Mouse (Mus musculus) heart, postnatal 0 days (tissue): ENCODE measurements around the gene Ccn2. TPM values are rescaled to one million over a fixed set of nuclear protein-coding genes. Genes with fewer than 3 reads are reported as not detected.

ENCODE experiments used
- ATAC-seq: fragments of 200-750 bp; cut with Nextera tagmentation; 2 replicates; pipeline ENCODE4 v1.8.0; 2017; ENCODE audit warnings: low read depth, moderate number of reproducible peaks, moderate library complexity; ENCODE audit not compliant: insufficient read depth
- DNase-seq: peaks from one replicate; pipeline ENCODE4 v3.0.0-alpha.2; 2016; ENCODE audit warnings: low spot score
- H3K27ac ChIP-seq: fragments of 300-500 bp; sonication (generic); 2 replicates; pipeline ENCODE4 v1.5.1; 2014; ENCODE audit warnings: low read depth, mild to moderate bottlenecking
- H3K27me3 ChIP-seq: fragments of 300-500 bp; sonication (generic); 2 replicates; pipeline ENCODE4 v1.6.1; 2014; ENCODE audit warnings: low read length, mixed read lengths; ENCODE audit not compliant: control insufficient read depth, insufficient read depth
- H3K36me3 ChIP-seq: fragments of 300-500 bp; sonication (generic); replicated peaks from 2 replicates; pipeline ENCODE4 v1.6.1; 2014; ENCODE audit warnings: low read length, mixed read lengths; ENCODE audit not compliant: control insufficient read depth, insufficient read depth
- H3K4me1 ChIP-seq: fragments of 300-500 bp; sonication (generic); 2 replicates; pipeline ENCODE4 v1.6.1; 2014; ENCODE audit warnings: antibody characterized with exemption; ENCODE audit not compliant: control insufficient read depth, insufficient read depth
- H3K4me2 ChIP-seq: fragments of 300-500 bp; sonication (generic); 2 replicates; pipeline ENCODE4 v1.6.1; 2014; ENCODE audit warnings: low read depth, mild to moderate bottlenecking, low read length, moderate library complexity
- H3K4me3 ChIP-seq: fragments of 300-500 bp; sonication (generic); 2 replicates; pipeline ENCODE4 v1.5.1; 2014; ENCODE audit warnings: low read depth, low read length
- H3K9ac ChIP-seq: fragments of 300-500 bp; sonication (generic); replicated peaks from 2 replicates; pipeline ENCODE4 v1.6.1; 2014; ENCODE audit warnings: low read depth, low read length, mixed read lengths
- H3K9me3 ChIP-seq: fragments of 300-500 bp; sonication (generic); replicated peaks from 2 replicates; pipeline ENCODE4 v1.6.1; 2016; ENCODE audit warnings: low read length; ENCODE audit not compliant: control insufficient read depth
- CTCF ChIP-seq: IDR thresholded peaks from 2 replicates; pipeline ENCODE4 v1.5.1; 2016; ENCODE audit warnings: antibody characterized with exemption, control low read depth, low read depth
- EP300 ChIP-seq: IDR thresholded peaks from 2 replicates; pipeline ENCODE4 v1.6.1; 2016; ENCODE audit warnings: antibody characterized with exemption, low read depth
- WGBS: fragments of 180-500 bp; shearing (Covaris S2); extraction: QIAGEN DNeasy Blood & Tissue Kit; methylation state at CpG from one replicate; pipeline ENCODE4 v1.1.7; 2014; 5-methylcytosine and 5-hydroxymethylcytosine counted together
- polyA plus RNA-seq: library from polyadenylated mRNA; unstranded; fragments of >200 nt; fragmentation: Nextera tagmentation; extraction: Ambion mirVana; gene quantifications from 2 replicates; pipeline ENCODE4 v1.2.1, GENCODE M21; 2015
- total RNA-seq: library from RNA; depleted of rRNA; stranded (reverse); fragments of >200 nt; gene quantifications from 2 replicates; pipeline ENCODE4 v1.2.3, GENCODE M21; 2014; ENCODE audit warnings: low replicate concordance

The Ccn2 gene
- total and polyA plus RNA-seq, 2 experiments from 2014 or later = 24.4 to 265 TPM

GRCm38 (mm10) chr10:24590546-24590945 is 4.7 kb upstream of the Ccn2 start:
- no peaks in the 10 kb centered on the region for H3K9me3 ChIP-seq
- no peak overlapping the region for H3K4me2 ChIP-seq
- TF ChIP-seq CTCF (no peak), EP300 (no peak)
- H3K36me3 ChIP-seq = no peaks in the 10 kb centered on the region
- H3K4me1 ChIP-seq = peaks cover 25% of the 10 kb centered on the region
- no peaks in the 10 kb centered on the region for H3K27me3 ChIP-seq
- H3K9ac ChIP-seq = no peak overlapping the region
- DNase-seq (no peak), ATAC-seq (no peak)
- WGBS = 90% methylated on average over 4 of the region's 4 CpGs
- no peak overlapping the region for H3K4me3 ChIP-seq
- no peak overlapping the region for H3K27ac ChIP-seq

- Histone ChIP-seq H3K4me1 (peaks cover 25% of the 10 kb centered on the region), H3K27me3 (no peaks in the 10 kb centered on the region), H3K9ac (no peak overlapping the region), H3K9me3 (no peaks in the 10 kb centered on the region), H3K4me3 (no peak overlapping the region), H3K4me2 (no peak overlapping the region), H3K36me3 (no peaks in the 10 kb centered on the region), H3K27ac (peak overlapping the region; percentile 26; the same call in 1 of the 2 replicates)
- DNase-seq (peak; percentile 61), ATAC-seq (no peak)
- 25% methylated on average over 4 of the region's 4 CpGs for WGBS
- peak; percentile 98 for TF ChIP-seq CTCF
- TF ChIP-seq EP300 = no peak
Measured at GRCm38 (mm10) chr10:24591136-24591535, 4.1 kb upstream of the Ccn2 start.

DNA sequence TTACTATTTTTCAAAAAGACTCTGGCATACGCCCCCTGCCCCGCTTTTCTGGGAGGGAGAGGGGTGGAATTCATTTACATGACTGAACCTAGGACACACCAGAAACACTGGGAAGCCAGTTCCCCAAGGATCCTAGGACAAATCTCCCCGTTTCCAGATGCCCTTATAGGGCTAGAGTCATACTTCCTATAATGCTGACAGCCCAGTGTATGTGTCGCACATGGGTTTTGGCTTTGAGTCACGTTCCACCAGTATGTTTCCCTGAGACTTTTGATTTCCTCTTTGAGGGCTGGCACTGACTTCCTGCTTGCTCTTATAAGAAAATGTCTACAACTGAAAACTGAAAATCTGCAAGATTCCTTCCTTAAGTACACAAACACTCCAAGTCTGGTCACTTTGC is 3.5 kb upstream of the Ccn2 start:
- Histone ChIP-seq H3K27me3 (no peaks in the 10 kb centered on the region), H3K9ac (no peak overlapping the region), H3K4me1 (peaks cover 25% of the 10 kb centered on the region), H3K36me3 (no peaks in the 10 kb centered on the region), H3K27ac (peak overlapping the region; percentile 26; the same call in 1 of the 2 replicates), H3K4me2 (no peak overlapping the region), H3K4me3 (no peak overlapping the region), H3K9me3 (no peaks in the 10 kb centered on the region)
- ATAC-seq (no peak), DNase-seq (no peak)
- no peak for TF ChIP-seq CTCF
- no peak for TF ChIP-seq EP300
- WGBS = 64% methylated on average over 5 of the region's 5 CpGs

DNA sequence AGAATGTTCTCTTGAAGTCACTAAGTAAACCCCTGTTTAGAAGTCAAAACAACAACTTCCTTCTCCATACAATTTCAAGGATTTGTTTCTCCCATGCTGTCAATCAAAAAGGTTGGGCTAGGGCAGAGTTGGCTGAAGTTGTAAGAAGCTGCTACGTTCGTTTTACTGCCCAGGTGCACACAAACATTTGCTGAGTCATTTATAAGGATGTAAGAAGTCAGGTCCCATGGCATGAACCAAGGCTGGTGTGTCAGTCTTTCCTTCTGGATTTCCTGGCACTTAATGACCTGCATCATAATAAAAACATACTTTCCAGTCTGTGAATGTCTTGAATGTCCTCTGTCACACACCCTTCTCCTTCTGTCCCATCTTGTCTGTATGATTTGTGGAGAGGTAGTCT is 2.9 kb upstream of the Ccn2 start:
- no peak overlapping the region for H3K27ac ChIP-seq

GRCm38 (mm10) chr10:24592969-24593368 is 2.3 kb upstream of the Ccn2 start:
- DNase-seq (no peak), ATAC-seq (no peak)
- WGBS = 7% methylated on average over 7 of the region's 7 CpGs
- TF ChIP-seq CTCF (no peak), EP300 (no peak)
- Histone ChIP-seq H3K27me3 (no peaks in the 10 kb centered on the region), H3K36me3 (peaks cover 11% of the 10 kb centered on the region), H3K4me1 (peaks cover 35% of the 10 kb centered on the region), H3K27ac (peak overlapping the region; percentile 97), H3K9ac (no peak overlapping the region), H3K4me2 (no peak overlapping the region), H3K4me3 (no peak overlapping the region), H3K9me3 (no peaks in the 10 kb centered on the region)

More for the DNA sequence above, 2.9 kb upstream of the Ccn2 start:
- no peak overlapping the region for H3K9ac ChIP-seq
- no peak for TF ChIP-seq CTCF
- no peak for TF ChIP-seq EP300
- no peak overlapping the region for H3K4me2 ChIP-seq
- no peaks in the 10 kb centered on the region for H3K27me3 ChIP-seq
- H3K4me1 ChIP-seq = peaks cover 28% of the 10 kb centered on the region
- no peaks in the 10 kb centered on the region for H3K9me3 ChIP-seq
- no peak overlapping the region for H3K4me3 ChIP-seq
- DNase-seq = no peak
- 59% methylated on average over 2 of the region's 2 CpGs for WGBS
- peaks cover 4% of the 10 kb centered on the region for H3K36me3 ChIP-seq
- no peak for ATAC-seq

DNA sequence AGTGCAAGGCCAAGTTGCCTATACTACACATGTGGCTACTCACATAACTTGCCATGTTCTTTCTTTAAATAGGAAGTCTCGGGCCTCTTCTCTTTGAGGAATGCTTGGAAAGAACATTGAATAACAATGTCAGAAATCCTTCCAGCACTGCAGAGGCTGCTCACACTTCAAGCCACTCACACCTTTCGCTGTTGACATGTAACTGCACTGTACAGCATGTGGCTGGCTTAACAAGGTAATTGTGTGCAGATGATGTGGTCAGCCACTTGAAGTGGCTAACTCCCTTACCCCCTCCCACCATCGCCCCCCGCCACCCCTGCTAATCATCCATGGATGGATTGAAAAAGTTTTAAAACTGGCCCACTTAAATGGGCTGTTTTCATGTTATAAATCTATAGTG is 1.7 kb upstream of the Ccn2 start:
- Histone ChIP-seq H3K4me3 (no peak overlapping the region), H3K9me3 (no peaks in the 10 kb centered on the region), H3K9ac (no peak overlapping the region), H3K4me2 (0 out of 2 replicates have a peak overlapping the region, but pooled peaks have one; percentile 67), H3K36me3 (peaks cover 15% of the 10 kb centered on the region), H3K27ac (peak overlapping the region; percentile 97), H3K27me3 (no peaks in the 10 kb centered on the region), H3K4me1 (peaks cover 35% of the 10 kb centered on the region)
- 28% methylated on average over 4 of the region's 4 CpGs for WGBS
- ATAC-seq (peak; percentile 64), DNase-seq (peak; percentile 90)
- TF ChIP-seq EP300 (peak; percentile 94), CTCF (no peak)
